Mouse (Mus musculus) heart, embryonic 11.5 days (tissue): ENCODE measurements around the gene Zbtb20. TPM values are rescaled to one million over a fixed set of nuclear protein-coding genes. Genes with fewer than 3 reads are reported as not detected.

Experiments
- ATAC-seq: fragments of 200-750 bp; cut with Nextera tagmentation; replicated peaks from 2 replicates; pipeline ENCODE4 v1.8.0; 2017; ENCODE audit warnings: moderate library complexity; ENCODE audit not compliant: insufficient number of reproducible peaks, low FRiP score, low TSS enrichment
- H3K27ac ChIP-seq: fragments of 300-500 bp; sonication (generic); 2 replicates; pipeline ENCODE4 v1.5.1; 2014; ENCODE audit warnings: mild to moderate bottlenecking, low read depth, low read length
- H3K27me3 ChIP-seq: fragments of 300-500 bp; sonication (generic); 2 replicates; pipeline ENCODE4 v1.6.1; 2014; ENCODE audit warnings: mild to moderate bottlenecking, low read length, mixed read lengths; ENCODE audit not compliant: control insufficient read depth, insufficient read depth
- H3K36me3 ChIP-seq: fragments of 300-500 bp; sonication (generic); 2 replicates; pipeline ENCODE4 v1.6.1; 2014; ENCODE audit warnings: mild to moderate bottlenecking, low read length, moderate library complexity, mixed read lengths; ENCODE audit not compliant: control insufficient read depth, insufficient read depth
- H3K4me1 ChIP-seq: fragments of 300-500 bp; sonication (generic); 2 replicates; pipeline ENCODE4 v1.6.1; 2014; ENCODE audit warnings: low read length; ENCODE audit not compliant: control insufficient read depth, insufficient read depth
- H3K4me2 ChIP-seq: fragments of 300-500 bp; sonication (generic); 2 replicates; pipeline ENCODE4 v1.6.1; 2014; ENCODE audit warnings: mild to moderate bottlenecking, moderate library complexity
- H3K4me3 ChIP-seq: fragments of 300-500 bp; sonication (generic); 2 replicates; pipeline ENCODE4 v1.5.1; 2014; ENCODE audit warnings: low read depth, low read length
- H3K9ac ChIP-seq: fragments of 300-500 bp; sonication (generic); 2 replicates; pipeline ENCODE4 v1.6.1; 2014; ENCODE audit warnings: mild to moderate bottlenecking, low read depth, low read length, moderate library complexity
- H3K9me3 ChIP-seq: fragments of 300-500 bp; sonication (generic); replicated peaks from 2 replicates; pipeline ENCODE4 v1.6.1; 2016; ENCODE audit warnings: low read length; ENCODE audit not compliant: control insufficient read depth
- WGBS: fragments of 180-500 bp; shearing (Covaris S2); extraction: QIAGEN DNeasy Blood & Tissue Kit; methylation state at CpG from one replicate; pipeline ENCODE4 v1.1.7; 2014; ENCODE audit not compliant: insufficient replicate concordance; 5-methylcytosine and 5-hydroxymethylcytosine counted together
- polyA plus RNA-seq: library from polyadenylated mRNA; unstranded; fragments of >200 nt; fragmentation: Nextera tagmentation; extraction: Ambion mirVana; gene quantifications from 2 replicates; pipeline ENCODE4 v1.2.1, GENCODE M21; 2014

Zbtb20 gene
- polyA plus RNA-seq, 1 experiment from 2014 or later: 39.0 TPM

- Histone ChIP-seq H3K9ac (no peak overlapping the region), H3K27ac (no peak overlapping the region), H3K27me3 (no peaks in the 10 kb centered on the region), H3K9me3 (no peaks in the 10 kb centered on the region), H3K4me3 (no peak overlapping the region), H3K4me1 (peaks cover 6% of the 10 kb centered on the region; the same call in 1 of the 2 replicates), H3K4me2 (no peak overlapping the region), H3K36me3 (peaks cover under 1% of the 10 kb centered on the region; the same call in 1 of the 2 replicates)
- WGBS: 77% methylated on average over 5 of the region's 5 CpGs
- ATAC-seq: no peak
These were observed 747.8 kb downstream of the Zbtb20 start for GRCm38 (mm10) chr16:43623315-43624000.

DNA sequence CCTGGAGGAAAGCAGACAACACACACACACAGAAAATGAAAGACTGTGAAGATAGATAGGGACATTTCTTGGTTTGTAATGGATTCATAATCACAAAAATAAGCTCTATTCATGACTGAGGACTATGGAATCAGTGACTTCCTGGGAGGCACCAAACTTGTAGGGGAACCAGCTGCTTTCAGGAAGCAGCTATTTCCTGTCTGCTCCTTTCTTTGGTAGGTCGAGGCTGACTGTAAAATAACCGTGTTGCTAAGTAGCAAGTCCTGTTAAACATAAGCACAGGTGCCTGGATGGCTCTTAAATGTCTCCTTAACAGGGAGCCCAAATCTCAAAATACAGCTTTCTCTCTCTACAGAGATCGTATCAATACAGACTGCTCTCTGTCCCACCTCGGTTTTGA lies 749.2 kb downstream of the Zbtb20 start:
- Histone ChIP-seq H3K36me3 (no peaks in the 10 kb centered on the region), H3K9me3 (no peaks in the 10 kb centered on the region), H3K4me2 (no peak overlapping the region), H3K4me1 (peaks cover 6% of the 10 kb centered on the region; the same call in 1 of the 2 replicates), H3K9ac (no peak overlapping the region), H3K27ac (no peak overlapping the region), H3K4me3 (no peak overlapping the region), H3K27me3 (no peaks in the 10 kb centered on the region)
- no peak for ATAC-seq
- WGBS: 61% methylated on average over 4 of the region's 4 CpGs

DNA sequence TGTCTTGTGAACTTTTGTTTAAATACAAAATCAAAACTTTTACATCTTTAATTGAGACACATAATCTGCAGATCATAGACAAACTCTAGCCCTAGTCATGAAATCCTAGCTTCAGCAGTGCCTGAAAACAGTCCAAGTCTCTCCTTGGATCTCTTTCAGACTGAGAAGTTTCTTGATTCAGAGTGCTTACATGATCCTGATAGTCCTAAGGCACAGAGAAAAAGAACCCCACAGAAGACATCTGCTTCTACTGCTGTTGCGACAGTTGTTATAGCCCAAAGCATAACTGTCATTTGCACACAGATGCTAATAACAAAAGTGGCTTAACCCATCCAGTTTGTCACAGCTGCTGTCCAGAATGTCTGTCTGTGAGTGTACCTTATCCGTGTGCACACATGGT lies 749.6 kb downstream of the Zbtb20 start:
- H3K27ac ChIP-seq: no peak overlapping the region
- no peak for ATAC-seq
- no peaks in the 10 kb centered on the region for H3K36me3 ChIP-seq
- no peaks in the 10 kb centered on the region for H3K9me3 ChIP-seq
- H3K4me3 ChIP-seq: no peak overlapping the region
- peaks cover 3% of the 10 kb centered on the region; the same call in 1 of the 2 replicates for H3K4me1 ChIP-seq
- WGBS: 60% methylated on average over 2 of the region's 2 CpGs
- no peak overlapping the region for H3K9ac ChIP-seq
- H3K27me3 ChIP-seq: no peaks in the 10 kb centered on the region
- no peak overlapping the region for H3K4me2 ChIP-seq

- Histone ChIP-seq H3K4me1 (no peaks in the 10 kb centered on the region), H3K36me3 (no peaks in the 10 kb centered on the region), H3K4me3 (no peak overlapping the region), H3K9me3 (no peaks in the 10 kb centered on the region), H3K4me2 (no peak overlapping the region), H3K27me3 (no peaks in the 10 kb centered on the region), H3K9ac (no peak overlapping the region), H3K27ac (no peak overlapping the region)
- WGBS: 90% methylated on average over 5 of the region's 5 CpGs
- no peak for ATAC-seq
These were observed 750.3 kb downstream of the Zbtb20 start for GRCm38 (mm10) chr16:43625956-43626355.

GRCm38 (mm10) chr16:43628662-43629061 lies 753.0 kb downstream of the Zbtb20 start:
- H3K9me3 ChIP-seq: no peaks in the 10 kb centered on the region
- no peak overlapping the region for H3K9ac ChIP-seq
- H3K27ac ChIP-seq: no peak overlapping the region
- no peaks in the 10 kb centered on the region for H3K36me3 ChIP-seq
- H3K4me1 ChIP-seq: peaks cover 4% of the 10 kb centered on the region; the same call in 1 of the 2 replicates
- H3K4me3 ChIP-seq: no peak overlapping the region
- WGBS: 79% methylated on average over 5 of the region's 5 CpGs
- H3K4me2 ChIP-seq: no peak overlapping the region
- H3K27me3 ChIP-seq: no peaks in the 10 kb centered on the region
- ATAC-seq: no peak

- no peak for ATAC-seq
- no peak overlapping the region for H3K4me2 ChIP-seq
- no peaks in the 10 kb centered on the region for H3K27me3 ChIP-seq
- H3K9me3 ChIP-seq: no peaks in the 10 kb centered on the region
- H3K4me1 ChIP-seq: peaks cover 4% of the 10 kb centered on the region; the same call in 1 of the 2 replicates
- no peak overlapping the region for H3K4me3 ChIP-seq
- WGBS: 59% methylated on average over 2 of the region's 2 CpGs
- no peaks in the 10 kb centered on the region for H3K36me3 ChIP-seq
- no peak overlapping the region for H3K27ac ChIP-seq
- no peak overlapping the region for H3K9ac ChIP-seq
These were observed 756.1 kb downstream of the Zbtb20 start for GRCm38 (mm10) chr16:43631758-43632157.

DNA sequence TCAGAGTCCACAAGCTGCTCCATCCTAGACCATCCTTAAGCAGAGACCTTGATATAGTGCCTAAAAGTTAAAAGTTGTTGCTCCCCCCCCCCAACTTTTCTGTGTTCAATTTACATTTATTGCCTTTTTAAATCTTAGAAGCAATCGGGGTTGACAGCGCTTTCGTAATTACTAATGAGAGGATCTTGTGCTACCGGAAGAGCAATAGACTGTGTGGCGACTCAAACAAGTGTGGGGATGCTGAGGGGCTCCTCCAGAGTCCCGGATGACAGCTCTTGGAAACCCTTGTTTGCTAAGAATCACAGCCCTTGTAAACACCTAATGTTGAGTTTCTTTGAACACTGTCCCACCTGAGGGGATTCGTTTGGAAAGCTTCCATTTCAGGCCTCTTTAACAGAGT lies 758.4 kb downstream of the Zbtb20 start:
- Histone ChIP-seq H3K27me3 (no peaks in the 10 kb centered on the region), H3K9ac (no peak overlapping the region), H3K9me3 (no peaks in the 10 kb centered on the region), H3K27ac (no peak overlapping the region), H3K4me2 (no peak overlapping the region), H3K4me1 (peaks cover 8% of the 10 kb centered on the region; the same call in 1 of the 2 replicates), H3K36me3 (no peaks in the 10 kb centered on the region), H3K4me3 (no peak overlapping the region)
- WGBS: 85% methylated on average over 7 of the region's 7 CpGs
- no peak for ATAC-seq

DNA sequence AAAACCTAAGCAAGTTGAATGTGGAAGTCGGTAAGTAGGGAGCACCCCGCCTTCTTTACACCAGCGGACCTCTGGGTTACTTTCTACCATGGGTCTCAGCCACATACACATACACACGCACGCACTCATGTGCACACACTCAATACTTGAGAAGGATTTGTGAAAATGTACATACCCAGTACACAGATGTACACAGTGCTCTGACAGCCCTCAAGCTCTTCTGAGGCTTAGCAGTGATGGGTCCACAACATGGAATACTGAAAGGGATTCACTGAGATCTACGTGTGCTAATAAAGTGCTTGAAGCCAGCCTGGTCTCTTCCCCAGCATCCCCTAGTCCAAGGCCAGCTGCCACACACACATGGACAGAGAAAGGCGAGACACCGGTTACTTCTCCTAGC lies 761.6 kb downstream of the Zbtb20 start:
- no peaks in the 10 kb centered on the region for H3K9me3 ChIP-seq
- WGBS: 87% methylated on average over 8 of the region's 8 CpGs
- H3K4me2 ChIP-seq: no peak overlapping the region
- no peak overlapping the region for H3K9ac ChIP-seq
- H3K36me3 ChIP-seq: no peaks in the 10 kb centered on the region
- H3K27ac ChIP-seq: no peak overlapping the region
- no peak for ATAC-seq
- no peak overlapping the region for H3K4me3 ChIP-seq
- no peaks in the 10 kb centered on the region for H3K27me3 ChIP-seq
- peaks cover 4% of the 10 kb centered on the region; the same call in 1 of the 2 replicates for H3K4me1 ChIP-seq
